Mouse (Mus musculus) cortical plate, adult 2 months (tissue): ENCODE results near the gene Tekt2. TPM values are rescaled to one million over a fixed set of nuclear protein-coding genes. Genes with fewer than 3 reads are reported as not detected.

ENCODE experiments used
- H3K27ac ChIP-seq: fragments of 200-500 bp; 2 replicates; pipeline ENCODE4 v1.5.1; 2012; ENCODE audit warnings: low read length, control low read depth, inconsistent platforms; ENCODE audit not compliant: insufficient read depth
- H3K4me1 ChIP-seq: fragments of 200-500 bp; 2 replicates; pipeline ENCODE4 v1.6.1; 2011; ENCODE audit warnings: low read length; ENCODE audit not compliant: control insufficient read depth, insufficient read depth
- H3K4me3 ChIP-seq: fragments of 200-500 bp; 2 replicates; pipeline ENCODE4 v1.5.1; 2011; ENCODE audit warnings: mild to moderate bottlenecking, low read length, control low read depth; ENCODE audit not compliant: insufficient read depth
- CTCF ChIP-seq: fragments of 200-500 bp; IDR thresholded peaks from 2 replicates; pipeline ENCODE4 v1.5.1; 2011; ENCODE audit warnings: mild to moderate bottlenecking, control low read depth, low read length; ENCODE audit not compliant: insufficient read depth; ENCODE audit errors: extremely low read depth
- POLR2A ChIP-seq: fragments of 200-500 bp; IDR thresholded peaks from 2 replicates; pipeline ENCODE4 v1.6.1; 2011; ENCODE audit warnings: mild to moderate bottlenecking, low read length, control low read depth; ENCODE audit not compliant: insufficient read depth; ENCODE audit errors: extremely low read depth
- polyA plus RNA-seq: library from polyadenylated mRNA; depleted of rRNA; stranded (reverse); fragments of >200 nt; gene quantifications from 2 replicates; pipeline ENCODE4 v1.2.3, GENCODE M21; 2012

Gene Tekt2
- polyA plus RNA-seq, 1 experiment = 5.7 TPM

DNA sequence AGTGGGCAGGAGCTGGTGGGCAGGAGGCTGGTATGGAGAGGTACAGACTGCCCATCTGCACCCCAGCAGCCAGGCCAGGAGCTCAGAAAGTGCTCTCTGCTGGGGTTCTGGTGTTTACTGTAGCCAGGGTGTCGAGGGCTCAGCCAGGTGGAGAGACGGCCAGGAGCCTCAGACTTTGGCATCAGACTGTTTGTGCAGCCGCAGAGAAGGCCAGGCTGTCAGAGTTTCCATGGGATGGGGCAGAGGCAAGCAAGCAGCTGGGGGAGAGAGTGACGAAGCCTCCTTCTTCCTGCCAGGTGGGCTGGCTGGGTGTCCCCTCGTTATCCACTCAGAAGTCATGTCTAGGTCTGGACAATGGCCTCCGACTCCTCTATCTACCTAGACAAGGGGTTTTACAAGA is 30.3 kb downstream of the Tekt2 start:
- no peak overlapping the region for H3K4me3 ChIP-seq
- TF ChIP-seq POLR2A (no peak), CTCF (no peak)
- H3K4me1 ChIP-seq = no peaks in the 10 kb centered on the region
- no peak overlapping the region for H3K27ac ChIP-seq

- H3K4me1 ChIP-seq = no peaks in the 10 kb centered on the region
- TF ChIP-seq POLR2A (no peak), CTCF (no peak)
- H3K4me3 ChIP-seq = no peak overlapping the region
- no peak overlapping the region for H3K27ac ChIP-seq
These were observed 34.3 kb downstream of the Tekt2 start for GRCm38 (mm10) chr4:126291196-126291595.

DNA sequence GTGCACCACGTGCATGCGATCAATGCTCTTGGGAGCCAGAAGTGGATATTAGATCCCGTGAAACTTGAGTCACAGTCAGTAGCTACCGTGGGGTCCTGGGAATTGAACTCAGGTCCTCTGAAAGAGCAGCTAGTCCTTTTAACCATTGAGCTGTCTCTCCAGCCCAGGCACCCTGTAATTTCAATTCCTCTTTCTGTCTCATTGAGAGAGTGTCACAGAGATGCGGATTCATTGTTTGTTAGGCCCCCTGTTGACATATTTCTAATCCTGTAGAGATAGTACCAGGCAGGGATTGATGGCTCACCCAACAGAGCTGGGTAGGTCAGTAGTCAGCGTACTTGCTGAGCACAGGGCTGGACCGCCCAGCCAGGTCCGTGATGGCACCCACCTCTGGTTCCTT is 35.2 kb downstream of the Tekt2 start:
- TF ChIP-seq POLR2A (no peak), CTCF (no peak)
- Histone ChIP-seq H3K27ac (no peak overlapping the region), H3K4me3 (no peak overlapping the region), H3K4me1 (no peaks in the 10 kb centered on the region)

GRCm38 (mm10) chr4:126288085-126288666 is 37.3 kb downstream of the Tekt2 start:
- H3K4me3 ChIP-seq = no peak overlapping the region
- no peak for TF ChIP-seq CTCF
- no peak for TF ChIP-seq POLR2A
- H3K27ac ChIP-seq = no peak overlapping the region
- no peaks in the 10 kb centered on the region for H3K4me1 ChIP-seq

- Histone ChIP-seq H3K4me3 (no peak overlapping the region), H3K27ac (no peak overlapping the region), H3K4me1 (no peaks in the 10 kb centered on the region)
- no peak for TF ChIP-seq CTCF
- TF ChIP-seq POLR2A = no peak
These were observed 38.0 kb downstream of the Tekt2 start for GRCm38 (mm10) chr4:126287302-126287995.

- H3K4me3 ChIP-seq = no peak within 1 kb of the TSS
- TF ChIP-seq POLR2A (no peak), CTCF (no peak)
- no peaks in the 10 kb centered on the region for H3K4me1 ChIP-seq
- H3K27ac ChIP-seq = no peak within 1 kb of the TSS
These were observed 39.0 kb downstream of the Tekt2 start, which contains the start of gene Col8a2 for GRCm38 (mm10) chr4:126286492-126286891. Col8a2 (plus strand) TSS chr4:126286793.

DNA sequence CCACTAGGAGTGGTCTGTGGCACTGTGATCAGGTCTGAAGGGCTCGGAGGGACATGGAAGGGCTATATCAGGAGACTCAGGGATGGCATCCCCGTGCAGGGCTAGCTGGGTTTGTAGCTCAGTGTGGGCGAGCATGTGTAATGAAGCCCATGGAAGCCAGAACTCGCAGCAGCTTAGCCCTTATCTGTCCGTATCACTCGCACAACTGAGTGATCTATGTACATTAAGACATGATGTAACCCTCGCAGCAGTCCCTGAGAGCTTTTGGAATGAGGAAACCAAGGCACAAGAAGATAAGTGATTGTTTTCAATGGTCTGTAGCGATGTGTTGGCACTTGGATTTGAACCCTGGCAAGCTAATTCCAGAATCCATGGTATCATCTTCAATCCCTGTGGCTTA is 41.9 kb downstream of the Tekt2 start:
- Histone ChIP-seq H3K4me1 (no peaks in the 10 kb centered on the region), H3K27ac (no peak overlapping the region), H3K4me3 (no peak overlapping the region)
- TF ChIP-seq POLR2A (no peak), CTCF (no peak)

- no peaks in the 10 kb centered on the region for H3K4me1 ChIP-seq
- H3K27ac ChIP-seq = no peak overlapping the region
- no peak for TF ChIP-seq POLR2A
- no peak for TF ChIP-seq CTCF
- H3K4me3 ChIP-seq = no peak overlapping the region
These were observed 43.8 kb downstream of the Tekt2 start for GRCm38 (mm10) chr4:126281706-126282105.

DNA sequence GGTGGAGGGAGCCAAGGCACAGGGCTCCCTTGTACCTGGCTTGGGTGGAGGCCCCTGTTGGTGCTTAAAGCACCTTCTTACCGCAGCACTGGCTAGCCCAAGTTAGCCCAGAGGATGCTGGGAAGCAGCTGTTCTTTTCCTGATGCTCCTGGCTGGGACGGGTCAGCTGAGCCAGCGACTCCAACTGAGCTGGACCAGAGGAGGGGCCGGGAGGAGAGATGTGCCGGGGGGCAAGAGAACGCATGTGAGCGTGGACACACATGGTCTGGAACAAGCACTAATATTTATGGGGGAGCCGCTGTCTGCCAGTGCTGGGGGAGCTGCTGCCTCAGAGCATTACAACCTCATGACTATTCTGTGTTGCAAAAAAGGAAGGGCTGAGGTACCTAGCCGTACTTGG is 46.5 kb downstream of the Tekt2 start:
- no peak overlapping the region for H3K27ac ChIP-seq
- TF ChIP-seq POLR2A = no peak
- TF ChIP-seq CTCF = no peak
- H3K4me3 ChIP-seq = no peak overlapping the region
- H3K4me1 ChIP-seq = no peaks in the 10 kb centered on the region

GRCm38 (mm10) chr4:126278565-126278915 is 46.9 kb downstream of the Tekt2 start:
- H3K4me3 ChIP-seq = no peak overlapping the region
- H3K4me1 ChIP-seq = no peaks in the 10 kb centered on the region
- TF ChIP-seq CTCF = no peak
- TF ChIP-seq POLR2A = no peak
- no peak overlapping the region for H3K27ac ChIP-seq
